Mouse (Mus musculus) lung, postnatal 10 days (tissue): ENCODE data around the gene Pgc.

Source experiments
- DNase-seq: peaks from one replicate; pipeline ENCODE4 v3.0.0; 2021

The Pgc gene

DNA sequence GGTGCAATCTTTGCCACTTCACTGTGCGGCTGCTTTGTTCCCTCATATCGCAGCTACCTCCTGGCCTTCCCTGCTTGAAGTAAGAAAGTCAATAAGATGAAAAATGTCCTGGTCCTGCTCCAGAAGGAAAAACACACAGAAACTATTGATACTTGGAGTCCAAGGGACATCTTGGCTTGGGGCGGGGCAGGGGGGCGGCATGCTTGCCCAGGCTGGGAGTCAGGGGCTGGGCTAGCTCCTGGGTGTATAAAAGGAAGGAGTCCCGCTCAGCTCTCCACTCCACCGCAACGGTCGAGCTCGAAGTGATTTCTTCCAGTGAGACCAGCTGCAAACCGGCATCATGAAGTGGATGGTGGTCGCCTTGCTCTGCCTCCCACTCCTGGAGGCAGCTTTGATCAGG lies at the start of gene Pgc:
Gene Pgc (plus strand): TSS at position 277 of the 400 bp plus-strand sequence.
- no peak for DNase-seq

DNA sequence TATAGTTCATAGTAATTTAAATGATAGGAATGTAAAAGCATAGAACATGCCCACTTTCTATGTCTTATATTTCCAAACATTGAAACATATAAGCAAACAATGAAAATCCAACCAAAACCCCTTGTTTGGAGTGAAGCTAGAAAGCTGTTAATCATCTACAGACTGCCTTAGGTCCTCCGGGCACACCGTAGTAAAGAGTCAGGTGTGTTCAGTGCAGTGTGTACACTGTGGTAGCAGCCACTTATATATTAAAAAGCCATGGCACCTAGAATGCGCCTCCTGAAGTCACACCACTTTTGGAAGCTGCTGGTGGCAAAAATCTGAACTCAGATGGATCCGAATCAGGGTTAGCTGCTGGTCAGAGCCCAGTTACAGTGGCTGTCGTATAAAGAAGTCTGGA lies 48.4 kb upstream of the Pgc start:
- no peak for DNase-seq

DNA sequence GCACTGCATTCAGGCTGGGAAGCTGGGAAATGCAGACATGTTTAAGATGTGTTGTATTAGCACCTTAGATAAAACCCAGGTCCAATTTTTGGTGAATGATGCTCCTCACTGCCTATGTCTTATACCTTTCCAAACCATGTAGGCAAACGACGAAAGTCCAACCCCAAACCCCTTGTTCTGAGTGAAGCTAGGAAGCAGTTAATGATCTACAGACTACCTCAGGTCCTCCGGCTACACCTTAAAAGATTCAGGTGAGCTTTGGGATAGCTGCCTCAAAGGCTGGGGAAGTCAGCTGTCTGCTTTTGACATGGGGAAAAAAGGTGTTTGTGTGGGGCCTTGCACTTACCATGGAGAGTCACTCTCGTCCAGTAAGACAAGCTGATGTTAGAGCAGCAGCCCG lies 47.9 kb upstream of the Pgc start:
- no peak for DNase-seq

DNA sequence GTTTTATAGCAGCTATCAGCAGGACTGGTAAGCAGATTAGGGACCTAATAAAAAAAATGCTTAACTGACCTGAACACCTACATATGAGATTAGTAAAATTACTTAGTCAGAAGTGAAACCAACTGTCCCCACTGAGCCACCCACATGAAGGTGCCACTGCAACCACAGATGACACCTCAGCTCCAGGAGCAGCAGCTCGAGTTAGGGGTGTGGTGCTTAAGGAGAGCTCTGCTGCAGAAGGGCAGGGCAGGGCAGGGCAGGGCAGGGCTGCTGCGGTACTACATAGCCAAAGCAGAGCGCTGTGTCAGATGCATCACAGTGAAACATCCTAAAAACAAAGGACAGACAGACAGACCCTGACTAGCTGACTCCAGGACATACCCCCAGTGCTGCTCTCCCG lies 43.8 kb upstream of the Pgc start:
- DNase-seq: no peak

DNA sequence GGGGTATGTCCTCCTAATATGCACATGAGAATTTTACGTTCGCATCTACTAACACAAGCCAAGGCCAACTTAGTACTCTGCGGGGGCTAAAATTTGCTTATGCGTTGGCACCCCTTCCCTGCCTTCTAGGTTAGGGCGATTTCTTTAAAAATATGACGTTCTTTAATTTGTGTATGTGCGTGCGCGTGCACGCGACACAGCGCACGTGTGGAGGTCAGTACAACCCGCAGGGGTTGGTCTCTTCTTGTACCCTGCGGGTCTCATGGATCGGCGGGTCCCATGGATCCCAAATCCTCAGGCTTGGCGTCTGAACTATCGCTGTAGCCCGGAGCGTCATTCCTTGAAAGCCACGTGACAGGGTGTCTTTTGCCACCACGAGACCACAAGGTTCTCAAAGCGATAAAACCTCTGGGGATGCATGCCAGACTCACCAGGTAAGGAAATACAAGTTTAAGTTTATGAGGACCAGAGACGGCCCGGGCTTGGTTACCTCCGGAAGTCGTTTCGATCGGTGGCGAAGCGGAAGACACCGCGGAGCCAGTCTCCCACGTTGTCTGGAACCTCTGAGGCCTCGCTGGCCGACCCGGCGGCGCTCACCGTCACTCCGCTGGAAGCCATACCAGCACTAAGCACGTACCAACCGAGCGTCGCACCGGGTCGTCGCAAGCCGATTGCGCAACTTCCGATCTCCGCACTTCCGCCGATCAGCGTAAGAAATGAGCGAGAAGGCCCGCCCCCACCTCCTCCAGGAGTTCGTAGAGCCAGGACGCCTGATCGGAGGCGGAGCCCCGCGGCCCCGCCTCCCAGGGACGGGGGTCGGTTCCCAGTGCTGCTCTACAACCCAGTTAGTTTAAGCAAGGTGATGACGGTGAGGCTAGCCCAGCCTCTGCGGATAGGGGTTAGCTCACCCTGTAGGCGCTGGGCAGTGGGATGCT lies 39.0 kb upstream of the Pgc start:
- peak; percentile 97 for DNase-seq

DNA sequence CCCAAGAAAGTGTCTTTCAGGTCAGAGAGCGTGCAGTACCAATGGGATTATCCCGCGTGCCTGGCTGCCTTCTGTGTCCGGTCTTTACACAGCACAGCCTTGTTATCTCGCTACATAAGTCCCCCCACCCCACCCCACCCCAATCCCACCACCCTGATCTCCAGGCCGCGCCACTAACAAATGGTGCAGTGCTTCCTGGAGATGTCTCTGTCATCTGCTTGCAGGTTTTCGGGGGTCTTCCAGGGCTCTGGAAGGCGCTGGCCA lies 38.4 kb upstream of the Pgc start, which contains the start of gene Tomm6:
Gene Tomm6 (minus strand): TSS at position 43 of the 264 bp plus-strand sequence.
- DNase-seq: no peak

DNA sequence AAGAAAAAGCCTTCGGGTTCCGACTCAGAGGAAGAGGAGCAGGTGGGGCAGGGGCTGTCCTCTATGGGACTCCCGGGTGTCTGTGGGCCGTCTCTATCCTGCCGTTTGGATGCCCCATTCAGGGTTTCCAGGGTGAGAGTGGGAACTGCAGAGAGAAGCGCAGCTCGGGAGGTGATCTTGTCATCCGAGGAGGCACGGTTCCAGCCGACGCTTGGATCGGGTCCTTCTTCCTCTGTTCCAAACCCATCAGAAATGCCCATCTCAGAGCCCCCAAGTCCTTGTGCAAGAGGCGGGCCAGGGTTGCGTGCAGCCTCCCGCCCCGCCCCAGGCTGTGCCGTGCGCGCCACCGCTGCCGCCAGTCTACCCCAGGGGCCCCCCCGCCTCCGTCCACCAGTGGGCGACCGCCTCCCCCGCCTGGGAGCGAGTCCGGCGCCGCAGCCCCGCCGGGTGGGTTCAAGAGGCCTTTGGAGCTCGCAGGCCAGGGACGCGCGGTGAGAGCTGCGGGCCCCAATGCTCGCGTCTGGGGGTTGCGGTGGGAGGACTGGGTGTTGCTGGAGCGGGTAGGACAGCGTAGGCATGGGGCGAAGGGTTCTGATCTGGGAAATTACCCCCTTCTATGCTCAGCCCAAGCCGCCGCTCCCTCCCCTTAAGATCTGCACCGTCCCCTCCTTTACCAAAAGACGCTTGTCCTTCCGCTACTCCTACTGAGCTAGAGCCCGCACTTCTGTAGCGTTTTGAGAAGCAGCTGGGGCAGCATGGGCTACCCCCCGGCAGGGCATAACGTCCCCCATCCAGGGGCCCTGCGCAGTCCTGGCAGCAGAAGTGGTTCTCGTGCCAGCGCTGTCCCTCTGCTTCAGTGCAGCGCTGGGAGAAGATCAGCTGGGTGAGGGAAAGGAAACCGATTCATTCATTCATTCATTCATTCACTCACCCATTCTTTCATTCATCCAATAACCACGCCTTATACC lies 37.8 kb upstream of the Pgc start, which contains the start of gene Frs3:
Gene Frs3 (plus strand): TSS at position 423 of the 968 bp plus-strand sequence.
- peak; percentile 86 for DNase-seq

DNA sequence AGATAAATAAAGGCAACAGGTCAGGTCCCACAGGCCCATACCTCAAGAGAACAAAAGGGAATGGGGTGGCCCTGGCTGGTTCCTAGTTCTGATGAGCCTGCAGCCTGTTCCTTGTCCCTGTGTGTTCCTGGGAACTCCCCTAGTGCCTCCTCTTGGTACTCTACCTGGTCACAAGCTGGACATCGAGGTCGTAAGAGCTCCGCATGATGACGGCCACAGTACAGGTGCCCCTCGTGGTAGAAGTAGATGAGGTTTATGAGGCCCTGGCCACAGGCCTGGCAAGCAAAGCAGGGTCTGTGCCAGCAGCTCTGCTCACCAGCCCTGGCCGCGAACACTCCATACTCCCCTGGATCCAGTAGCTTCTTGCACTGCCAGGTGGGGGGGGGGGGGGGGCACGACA lies 36.7 kb upstream of the Pgc start:
- no peak for DNase-seq

DNA sequence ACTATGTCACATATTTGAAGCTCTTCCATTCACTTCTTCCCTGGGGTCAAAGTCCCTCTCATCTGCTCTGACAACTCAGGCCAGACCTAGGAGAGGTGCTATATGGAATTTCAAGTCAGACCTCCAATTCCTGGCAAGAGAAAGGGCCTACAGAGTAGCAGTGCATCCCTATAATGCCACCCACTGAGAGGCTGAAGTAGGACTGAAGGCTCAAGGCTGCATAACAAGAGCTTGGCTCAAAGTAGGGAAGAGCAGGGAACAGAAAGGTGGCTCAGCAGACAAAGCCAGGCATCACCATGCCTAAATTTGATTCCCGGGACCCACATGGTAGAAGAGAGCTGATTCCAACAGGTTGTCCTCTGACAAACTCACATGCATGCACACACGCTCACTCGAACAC lies 35.0 kb upstream of the Pgc start:
- DNase-seq: no peak

DNA sequence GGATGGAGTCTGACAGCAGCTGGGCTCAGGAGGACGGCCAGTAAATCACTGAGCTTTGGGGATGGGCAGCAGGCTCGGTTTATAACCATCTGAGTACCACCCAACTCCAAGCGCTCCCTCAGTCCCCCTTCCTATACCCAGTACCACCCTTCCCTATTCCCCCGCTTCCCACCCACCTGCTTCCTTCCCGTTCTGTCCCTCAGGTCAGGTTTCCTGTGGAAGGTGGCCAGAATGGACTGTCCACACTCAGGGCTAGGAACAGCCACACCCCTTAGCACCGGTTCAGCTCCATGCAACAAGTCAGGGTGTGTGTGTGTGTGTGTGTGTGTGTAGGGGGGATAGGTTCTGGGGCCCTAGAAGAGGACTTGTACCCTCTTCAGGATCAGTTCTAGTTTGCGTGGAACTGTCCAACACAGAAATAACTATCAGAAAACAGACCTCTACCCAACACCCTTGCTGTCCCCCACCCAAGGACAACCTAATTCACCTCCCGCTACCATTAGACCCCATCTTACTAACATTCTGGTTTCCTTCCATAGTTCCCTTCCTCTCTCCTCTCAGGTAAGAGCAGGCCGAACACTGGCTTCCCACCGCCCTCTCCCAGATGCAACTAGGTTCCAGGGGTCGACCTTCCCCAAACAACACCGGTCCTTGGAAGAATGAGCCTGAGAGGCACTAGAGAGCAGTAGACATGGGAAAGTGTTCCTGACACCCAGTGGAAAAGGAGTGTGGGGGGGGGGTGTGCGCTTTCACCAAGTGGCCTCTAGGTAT lies 32.8 kb upstream of the Pgc start:
- DNase-seq: peak; percentile 27

DNA sequence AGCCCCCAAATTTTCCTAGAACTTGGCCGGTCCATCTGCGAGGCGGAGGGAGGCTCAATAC lies 32.4 kb upstream of the Pgc start, which contains the start of gene Gm21981:
Gene Gm21981 (minus strand): TSS at position 14 of the 61 bp plus-strand sequence.
- no peak for DNase-seq

DNA sequence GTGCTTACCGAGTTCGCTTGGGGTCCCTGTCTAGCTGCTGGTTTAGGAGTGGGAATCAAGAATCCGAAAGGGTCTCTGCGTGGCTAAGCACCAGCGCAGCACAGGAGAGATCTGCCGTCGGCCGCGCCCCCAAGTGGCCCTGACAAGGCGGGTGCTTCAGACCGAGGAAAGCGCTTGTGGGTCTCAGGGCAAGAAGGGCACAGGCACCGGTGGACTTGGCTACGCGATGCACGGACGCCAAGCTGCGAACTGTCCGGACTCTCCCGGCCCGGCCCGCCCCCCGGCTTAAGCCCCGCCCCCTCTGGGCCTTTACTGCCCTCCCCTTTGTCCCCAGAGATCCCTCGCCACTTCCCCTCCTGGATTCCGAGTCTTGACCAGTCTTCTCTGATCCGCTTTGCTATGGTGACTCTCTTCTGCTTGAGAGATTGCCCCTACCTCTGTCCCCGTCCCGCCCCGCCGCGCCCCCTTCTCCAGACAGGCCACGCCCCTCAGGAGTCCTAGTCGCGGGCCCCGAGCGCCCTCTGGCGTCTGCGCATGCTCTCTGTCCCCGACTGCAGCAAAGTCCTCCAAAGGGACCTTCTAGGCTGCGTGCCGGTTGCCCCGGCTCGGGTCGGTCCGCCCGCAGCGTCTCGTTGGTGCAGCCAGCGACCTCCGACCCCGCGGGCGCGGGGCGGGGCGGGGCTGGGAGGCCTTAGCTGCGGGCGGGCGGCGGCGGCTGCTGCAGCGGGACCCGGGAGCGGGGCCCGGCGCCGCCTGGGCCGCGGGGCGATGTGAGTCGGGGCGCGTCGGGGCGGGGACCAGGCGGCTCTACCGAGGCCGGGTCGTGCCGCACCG lies 31.9 kb upstream of the Pgc start, which contains the start of gene Prickle4:
Gene Prickle4 (minus strand): TSS at position 234 of the 834 bp plus-strand sequence.
- peak; percentile 98 for DNase-seq

DNA sequence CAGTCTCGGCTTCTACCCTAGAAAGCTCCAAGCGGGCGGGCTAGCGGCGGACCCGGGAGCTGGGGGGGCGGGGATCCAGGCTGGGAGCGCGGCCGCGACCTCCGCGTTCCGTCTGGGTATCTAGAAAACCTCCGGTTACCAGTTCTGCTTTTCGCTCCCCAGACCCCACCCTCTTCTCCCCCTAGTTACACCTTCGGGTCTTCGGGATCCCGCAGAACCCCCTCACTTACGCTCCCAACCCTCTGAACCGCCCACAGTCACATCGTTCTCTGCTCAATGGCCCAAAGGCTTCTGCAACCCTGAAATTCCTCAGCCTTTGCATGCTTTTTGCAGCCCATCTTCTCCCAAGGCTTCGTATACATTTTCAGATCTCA lies 31.3 kb upstream of the Pgc start:
- DNase-seq: no peak

DNA sequence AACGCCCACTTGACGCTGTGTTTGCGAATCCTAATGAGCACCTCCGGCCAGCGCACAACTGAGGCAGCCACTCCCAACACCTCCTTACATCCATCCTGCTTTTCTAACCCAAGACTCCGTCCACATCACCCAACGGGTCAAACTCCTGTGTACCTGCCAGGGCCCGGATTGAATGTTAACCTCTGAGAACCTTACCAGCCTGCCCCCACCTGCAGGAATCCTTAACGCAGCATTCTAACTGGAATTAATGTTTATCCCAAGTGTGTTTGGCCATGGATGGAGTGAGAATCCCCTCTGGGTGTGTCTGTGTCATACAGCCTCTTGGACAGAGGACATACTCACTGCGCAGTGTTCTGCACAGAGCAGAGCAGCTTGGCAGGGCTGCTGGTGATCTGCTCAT lies 28.5 kb upstream of the Pgc start:
- DNase-seq: no peak

DNA sequence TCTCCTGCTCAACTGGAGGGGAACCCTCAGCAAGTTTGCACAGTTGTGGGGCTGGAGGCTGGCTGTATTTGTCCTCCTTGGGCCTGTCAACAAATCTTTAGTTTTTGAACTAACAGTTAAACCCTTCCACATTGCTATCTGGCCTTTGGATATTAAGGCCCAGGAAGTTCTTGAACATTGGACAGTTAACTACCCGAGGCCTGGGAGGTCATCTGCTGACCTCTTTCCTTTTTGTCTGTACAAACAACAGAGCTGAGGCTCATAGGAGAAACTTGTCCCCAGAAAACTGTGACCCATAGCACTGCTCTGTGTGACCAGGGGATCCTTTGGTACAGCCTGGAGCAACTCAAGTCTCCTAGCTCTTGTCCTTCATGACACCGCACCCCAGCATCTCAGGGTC lies 27.6 kb upstream of the Pgc start:
- DNase-seq: no peak

DNA sequence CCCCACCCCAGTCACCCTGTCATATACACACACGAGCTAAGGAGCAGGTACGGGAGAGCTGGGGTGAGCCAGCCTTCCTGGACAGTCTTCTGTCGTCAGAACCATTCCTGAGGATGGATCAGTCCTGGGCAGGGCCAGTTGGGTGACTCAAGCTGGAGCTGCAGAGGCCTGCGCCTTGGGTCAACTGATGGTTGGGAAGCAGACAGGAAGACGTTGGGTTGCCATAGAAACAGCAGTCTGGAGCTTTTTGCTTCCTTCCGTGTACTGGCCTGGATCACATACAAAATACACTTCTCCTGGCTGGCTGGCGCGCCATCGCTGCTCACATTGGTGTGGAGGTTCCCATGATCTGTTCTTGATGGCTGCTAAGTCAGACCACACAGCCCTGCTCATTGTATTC lies 24.8 kb upstream of the Pgc start:
- DNase-seq: no peak

DNA sequence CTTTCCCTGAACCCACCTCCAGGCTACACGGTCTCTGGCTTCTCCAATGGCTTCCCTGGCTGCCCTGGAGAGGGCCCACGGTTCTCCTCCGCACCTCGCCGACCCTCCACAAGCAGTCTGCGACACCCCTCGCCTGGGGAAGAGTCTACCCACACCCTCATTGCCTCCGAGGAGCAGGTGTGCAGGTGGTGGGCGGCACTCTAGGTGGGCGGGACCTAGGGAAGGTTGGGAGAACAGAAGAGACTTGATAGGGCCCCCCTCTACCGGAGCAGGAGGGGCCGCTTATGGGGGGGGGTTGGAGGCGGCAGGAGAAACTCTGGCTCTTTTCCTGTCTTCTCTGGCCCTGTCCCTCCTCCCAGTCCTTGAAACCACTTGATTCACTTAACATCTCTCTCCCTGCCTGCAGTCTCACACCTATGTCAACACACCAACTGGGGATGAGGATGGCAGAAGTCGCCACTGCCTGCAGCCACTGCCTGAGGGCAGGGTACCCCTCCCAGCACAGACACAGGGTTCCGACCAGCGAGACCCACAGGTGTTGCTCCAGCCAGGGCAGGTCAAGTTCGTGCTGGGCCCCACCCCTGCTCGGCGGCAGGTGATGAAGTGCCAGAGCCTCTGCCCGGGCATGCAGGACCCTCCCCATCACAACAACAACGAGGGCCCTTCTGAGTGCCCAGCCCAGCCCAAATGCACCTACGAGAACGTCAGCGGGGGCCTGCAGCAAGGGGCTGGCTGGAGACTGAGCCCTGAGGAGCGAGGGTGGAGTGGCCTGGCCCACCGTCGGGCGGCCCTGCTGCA lies 23.9 kb upstream of the Pgc start:
- peak; percentile 16 for DNase-seq

DNA sequence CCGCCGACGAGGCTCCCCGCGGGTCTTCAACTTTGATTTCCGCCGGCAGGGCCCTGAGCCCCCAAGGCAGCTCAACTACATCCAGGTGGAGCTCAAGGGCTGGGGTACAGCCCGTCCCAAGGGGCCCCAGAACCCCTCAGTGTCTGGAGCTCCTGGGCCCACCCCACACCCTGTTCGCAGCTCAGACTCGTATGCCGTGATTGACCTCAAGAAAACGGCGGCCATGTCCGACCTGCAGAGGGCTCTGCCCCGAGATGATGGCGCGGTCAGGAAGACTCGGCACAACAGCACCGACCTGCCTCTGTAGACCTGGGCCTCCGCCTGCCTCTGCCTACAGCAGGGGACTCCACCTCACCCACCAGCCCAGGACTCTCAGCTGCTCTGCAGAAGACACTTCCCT lies 23.1 kb upstream of the Pgc start:
- no peak for DNase-seq

DNA sequence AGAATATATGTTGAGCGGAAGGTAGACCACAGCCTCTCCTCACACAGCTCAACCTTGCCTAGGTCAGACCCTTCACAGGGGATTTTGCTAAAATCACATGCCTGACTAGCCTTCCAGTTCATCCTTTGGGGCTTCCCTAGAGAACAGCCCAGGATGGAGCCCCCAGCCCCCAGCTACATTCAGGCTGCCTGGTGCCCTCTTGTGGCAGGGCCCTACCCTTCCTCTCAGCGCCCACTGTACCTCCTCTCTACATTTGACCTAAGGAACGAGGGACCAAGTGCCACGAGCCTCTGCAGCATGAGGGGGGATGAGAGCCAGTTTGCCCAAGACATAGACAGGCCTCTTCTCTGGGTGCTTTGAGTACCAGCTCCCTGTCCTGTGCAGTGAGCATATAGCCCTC lies 21.9 kb upstream of the Pgc start:
- no peak for DNase-seq

DNA sequence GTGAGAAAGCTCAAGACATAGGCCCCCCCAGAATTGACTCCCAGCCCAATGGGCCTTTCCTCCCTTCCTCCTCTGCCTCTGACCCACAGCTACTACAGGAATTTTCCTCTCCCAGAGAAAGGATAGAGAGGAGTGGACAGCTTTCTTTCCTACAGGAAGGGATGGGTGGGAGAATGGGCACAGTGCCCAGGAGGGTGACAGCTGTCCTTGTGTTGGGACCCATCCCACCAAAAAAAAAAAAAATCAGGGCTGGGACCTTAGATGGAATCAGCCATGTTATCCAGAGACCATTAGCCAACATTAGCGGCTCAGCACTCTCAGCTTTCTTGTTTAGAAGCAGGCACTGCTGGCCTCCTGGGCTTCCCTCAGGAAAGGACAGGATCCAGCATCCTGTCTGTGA lies 20.4 kb upstream of the Pgc start:
- peak; percentile 67 for DNase-seq

DNA sequence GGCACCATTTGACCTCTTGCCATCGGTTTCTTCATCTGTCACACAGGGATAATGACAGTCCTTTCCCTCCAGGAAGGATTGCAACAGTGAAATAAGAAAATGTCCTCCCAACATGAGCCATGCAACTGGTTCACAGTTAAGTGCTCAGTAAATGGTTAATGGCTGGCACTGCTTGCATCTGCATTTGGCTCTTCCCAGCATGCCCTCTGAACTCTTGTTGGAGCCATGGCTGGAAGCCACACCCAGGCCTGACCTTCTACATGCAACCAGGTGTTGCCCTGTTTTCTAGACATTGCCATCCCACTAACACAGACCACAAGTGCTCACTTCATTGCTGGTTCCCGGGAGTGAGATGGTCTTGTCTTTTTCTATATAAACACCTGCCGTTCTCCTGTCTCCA lies 18.7 kb upstream of the Pgc start:
- no peak for DNase-seq

DNA sequence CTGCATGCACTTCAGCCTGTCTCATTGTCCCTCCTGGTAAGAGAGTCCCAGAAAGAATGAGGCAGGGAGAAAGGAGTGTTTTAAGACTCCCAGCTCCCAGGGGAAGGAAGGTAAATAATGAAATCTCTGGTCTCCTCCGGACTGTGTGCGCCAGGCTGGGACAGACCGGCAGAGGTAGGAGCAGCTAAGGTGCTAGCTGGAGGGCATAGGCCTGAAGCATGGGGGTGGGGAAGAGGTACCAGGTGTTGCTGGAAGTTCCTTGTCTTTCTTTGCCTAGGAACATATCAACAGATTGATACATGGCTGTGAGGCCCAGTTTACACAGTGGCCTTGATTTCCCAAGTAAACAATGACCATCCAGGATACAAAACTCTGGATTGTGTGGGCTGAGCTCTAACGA lies 17.7 kb upstream of the Pgc start:
- no peak for DNase-seq
